Mouse (Mus musculus) C2C12 (cell line): Measurements from ENCODE around the gene Aggf1. TPM values are rescaled to one million over a fixed set of nuclear protein-coding genes. Genes with fewer than 3 reads are reported as not detected.

ENCODE experiments used
- H3K27me3 ChIP-seq: one replicate; pipeline ENCODE4 v1.6.1; 2011; ENCODE audit not compliant: control insufficient read depth, insufficient read depth, insufficient read length
- H3K36me3 ChIP-seq: one replicate; pipeline ENCODE4 v1.6.1; 2011; ENCODE audit not compliant: control insufficient read depth, insufficient read depth
- H3K4me3 ChIP-seq: one replicate; pipeline ENCODE4 v1.5.1; 2011; ENCODE audit warnings: mild to moderate bottlenecking, control low read depth; ENCODE audit not compliant: poor library complexity, insufficient read depth, severe bottlenecking
- H3K79me2 ChIP-seq: one replicate; pipeline ENCODE4 v1.6.1; 2011; ENCODE audit not compliant: control insufficient read depth, insufficient read depth
- H3K79me3 ChIP-seq: one replicate; pipeline ENCODE4 v1.6.1; 2011; ENCODE audit warnings: low read depth, control low read depth
- H3ac ChIP-seq: one replicate; pipeline ENCODE3; 2011; ENCODE audit warnings: low read depth; ENCODE audit not compliant: control insufficient read depth, insufficient read length
- CEBPB ChIP-seq: IDR thresholded peaks from one replicate; pipeline ENCODE4 v1.6.1; 2011; ENCODE audit warnings: low read depth, mild to moderate bottlenecking, control low read depth, moderate library complexity
- CTCF ChIP-seq: IDR thresholded peaks from one replicate; pipeline ENCODE4 v1.5.1; 2011; ENCODE audit not compliant: control insufficient read depth, insufficient read depth, insufficient read length
- FOSL1 ChIP-seq: IDR thresholded peaks from one replicate; pipeline ENCODE4 v1.8.0; 2011; ENCODE audit warnings: mild to moderate bottlenecking, low read length; ENCODE audit not compliant: poor library complexity, insufficient read depth, severe bottlenecking
- MAX ChIP-seq: IDR thresholded peaks from one replicate; pipeline ENCODE4 v1.6.1; 2011; ENCODE audit warnings: mild to moderate bottlenecking, control low read depth
- MYOD1 ChIP-seq: IDR thresholded peaks from one replicate; pipeline ENCODE4 v1.6.1; 2011; ENCODE audit warnings: low read depth; ENCODE audit not compliant: control insufficient read depth, insufficient read length
- MYOG ChIP-seq: IDR thresholded peaks from one replicate; pipeline ENCODE4 v1.6.1; 2011; ENCODE audit not compliant: control insufficient read depth, insufficient read length; ENCODE audit errors: extremely low read depth
- USF1 ChIP-seq: IDR thresholded peaks from one replicate; pipeline ENCODE4 v1.6.1; 2011; ENCODE audit warnings: low read depth, mild to moderate bottlenecking, control low read depth, moderate library complexity
- polyA plus RNA-seq: library from polyadenylated mRNA; unstranded; fragments of >200 nt; fragmentation: generic; extraction: Trizol; gene quantifications from one replicate; pipeline ENCODE4 v1.2.1, GENCODE M21; 2012; ENCODE audit warnings: missing spikeins

Aggf1 gene
- polyA plus RNA-seq, 1 experiment = 14.7 TPM

DNA sequence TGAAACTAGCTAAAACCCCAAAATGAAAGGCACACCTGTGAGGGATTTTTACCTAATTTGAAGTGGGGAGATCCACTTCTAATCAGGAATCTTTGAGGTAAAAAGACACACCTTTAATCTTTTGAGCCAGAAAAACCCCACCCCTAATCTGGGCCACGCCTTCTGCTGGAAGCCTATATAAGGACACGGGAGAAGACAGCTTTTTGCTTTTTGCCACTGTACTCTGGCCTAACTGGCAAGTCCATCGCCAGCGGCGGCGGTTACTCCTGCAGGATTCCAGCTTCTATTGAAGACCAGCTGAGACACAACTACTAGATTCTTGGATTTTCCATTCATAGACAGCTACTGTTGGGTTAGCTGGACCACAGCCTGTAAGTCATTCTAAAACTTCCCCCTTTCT is 51.8 kb downstream of the Aggf1 start, which contains the start of gene Zbed3:
Gene Zbed3 (plus strand): TSS at position 213 of the 400 bp plus-strand sequence.
- Histone ChIP-seq H3K36me3 (peaks cover 6% of the 10 kb centered on the region), H3K79me3 (peaks cover 23% of the 10 kb centered on the region), H3K27me3 (no peaks in the 10 kb centered on the region), H3K4me3 (peak within 1 kb of the TSS; percentile 84), H3ac (peak within 1 kb of the TSS; percentile 99), H3K79me2 (peaks cover 40% of the 10 kb centered on the region)
- TF ChIP-seq FOSL1 (no peak), MAX (no peak), MYOD1 (no peak), USF1 (no peak), MYOG (no peak), CTCF (no peak), CEBPB (no peak)

DNA sequence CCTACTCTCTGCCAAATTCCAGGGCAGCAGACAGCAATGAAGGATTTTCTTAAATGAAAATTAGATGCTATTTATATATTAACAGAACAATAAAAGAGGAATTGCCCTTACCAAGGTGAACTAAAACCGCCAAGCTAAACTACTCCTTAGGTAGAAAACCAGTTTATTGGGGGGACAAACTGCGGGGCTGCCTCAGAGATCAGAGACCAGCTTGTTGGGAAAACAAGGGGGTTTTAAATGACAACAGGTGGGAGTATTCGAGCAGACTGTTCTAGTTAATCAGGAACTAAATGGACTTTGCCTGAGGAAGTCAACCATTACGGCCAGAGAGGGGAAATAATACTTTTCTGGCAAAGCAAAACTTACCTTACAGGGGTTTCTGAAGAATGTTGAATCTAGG is 54.7 kb downstream of the Aggf1 start:
- no peak overlapping the region for H3ac ChIP-seq
- H3K27me3 ChIP-seq = peaks cover 6% of the 10 kb centered on the region
- no peak for TF ChIP-seq CEBPB
- no peak for TF ChIP-seq MYOG
- TF ChIP-seq USF1 = no peak
- no peaks in the 10 kb centered on the region for H3K79me3 ChIP-seq
- no peak overlapping the region for H3K4me3 ChIP-seq
- H3K36me3 ChIP-seq = no peaks in the 10 kb centered on the region
- H3K79me2 ChIP-seq = peaks cover 11% of the 10 kb centered on the region

DNA sequence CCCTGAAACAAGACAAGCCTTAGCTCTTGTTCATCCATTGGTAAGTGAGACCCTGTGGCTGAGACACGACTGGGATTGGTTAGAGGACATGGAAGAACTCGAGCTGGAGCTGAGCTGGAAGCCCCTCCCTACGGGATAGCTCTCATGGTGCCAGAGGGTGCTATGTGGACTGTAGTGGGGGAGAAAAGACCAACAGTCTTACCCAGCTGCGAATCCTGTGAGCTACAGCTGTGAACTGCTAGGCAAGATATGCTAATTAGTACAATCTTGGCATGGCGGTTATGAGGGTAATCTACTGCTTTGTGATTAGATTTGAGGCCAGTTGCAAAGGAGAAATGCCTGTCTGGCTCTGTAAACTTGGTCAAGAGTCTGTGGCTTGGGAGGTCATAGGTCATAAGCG is 56.0 kb downstream of the Aggf1 start:
- H3K79me2 ChIP-seq = no peaks in the 10 kb centered on the region
- H3ac ChIP-seq = no peak overlapping the region
- no peaks in the 10 kb centered on the region for H3K79me3 ChIP-seq
- TF ChIP-seq MAX (no peak), MYOD1 (no peak), USF1 (no peak), MYOG (no peak), FOSL1 (no peak), CEBPB (no peak), CTCF (no peak)
- H3K36me3 ChIP-seq = no peaks in the 10 kb centered on the region
- no peak overlapping the region for H3K4me3 ChIP-seq
- peaks cover 9% of the 10 kb centered on the region for H3K27me3 ChIP-seq

DNA sequence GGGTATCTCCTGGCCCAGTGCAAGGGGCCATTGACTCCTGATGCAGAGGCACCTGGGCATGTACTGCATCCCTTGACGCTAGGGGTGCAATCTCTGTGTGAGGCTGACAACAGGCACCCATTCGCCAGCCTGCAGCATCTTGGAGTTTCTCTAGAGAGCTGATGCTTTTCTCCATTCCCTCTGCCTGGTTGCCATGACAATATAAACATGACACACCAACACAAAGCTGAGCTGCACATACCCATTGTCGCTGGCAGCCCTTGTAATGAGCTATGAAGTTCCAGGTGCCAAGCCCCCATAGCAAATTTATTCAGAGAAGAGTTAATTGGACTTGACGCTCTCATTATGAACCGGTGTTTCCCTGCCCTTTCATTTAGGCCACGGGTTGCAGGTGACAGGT is 63.1 kb downstream of the Aggf1 start:
- no peaks in the 10 kb centered on the region for H3K79me3 ChIP-seq
- H3K79me2 ChIP-seq = no peaks in the 10 kb centered on the region
- peaks cover 20% of the 10 kb centered on the region for H3K27me3 ChIP-seq
- H3K4me3 ChIP-seq = no peak overlapping the region
- no peaks in the 10 kb centered on the region for H3K36me3 ChIP-seq
- no peak for TF ChIP-seq CTCF
- TF ChIP-seq USF1 = no peak
- TF ChIP-seq MAX = no peak
- no peak for TF ChIP-seq MYOD1
- no peak for TF ChIP-seq MYOG
- no peak for TF ChIP-seq FOSL1
- TF ChIP-seq CEBPB = no peak
- no peak overlapping the region for H3ac ChIP-seq

DNA sequence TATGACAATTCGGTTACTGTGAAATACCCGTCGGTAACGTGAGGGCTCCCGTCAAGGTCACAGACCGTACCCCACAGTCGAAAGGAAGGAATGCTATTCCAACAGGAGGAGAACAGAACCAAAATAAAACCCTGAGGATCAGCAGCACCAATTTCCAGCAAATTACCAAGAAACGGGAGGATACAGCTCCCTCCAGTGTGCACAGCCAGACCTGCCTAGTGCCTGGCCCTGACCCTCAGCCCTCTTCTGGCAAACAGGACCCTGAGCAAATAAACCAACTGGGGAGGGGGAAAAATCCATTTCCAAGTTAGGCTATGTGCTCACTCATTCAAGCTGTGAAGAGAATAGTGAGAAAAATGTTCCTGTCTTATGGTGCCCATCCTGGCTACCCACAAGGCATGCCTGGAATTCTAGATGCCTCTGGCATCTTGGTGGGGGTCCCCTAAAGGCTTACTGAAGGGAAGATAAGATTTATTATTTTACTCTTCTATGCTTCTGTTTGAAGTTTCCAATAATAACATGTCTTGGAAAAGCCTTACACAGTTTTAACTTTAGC is 68.0 kb downstream of the Aggf1 start:
- Histone ChIP-seq H3ac (no peak overlapping the region), H3K79me3 (no peaks in the 10 kb centered on the region), H3K27me3 (peaks cover 11% of the 10 kb centered on the region), H3K4me3 (no peak overlapping the region), H3K36me3 (no peaks in the 10 kb centered on the region), H3K79me2 (no peaks in the 10 kb centered on the region)
- TF ChIP-seq MYOG (no peak), USF1 (no peak), MAX (no peak), CTCF (no peak), MYOD1 (no peak), FOSL1 (no peak), CEBPB (no peak)

GRCm38 (mm10) chr13:95306596-95306995 is 68.6 kb downstream of the Aggf1 start:
- Histone ChIP-seq H3ac (no peak overlapping the region), H3K79me2 (no peaks in the 10 kb centered on the region), H3K4me3 (no peak overlapping the region), H3K36me3 (no peaks in the 10 kb centered on the region), H3K79me3 (no peaks in the 10 kb centered on the region), H3K27me3 (peaks cover 8% of the 10 kb centered on the region)
- no peak for TF ChIP-seq MYOD1
- TF ChIP-seq FOSL1 = no peak
- TF ChIP-seq CEBPB = no peak
- no peak for TF ChIP-seq CTCF

Other genes starting within 250 kb of the Aggf1 start
- gene Pde8b, start 125.0 kb downstream of the Aggf1 start, polyA plus RNA-seq = 0.05 TPM
- gene Zbed3, start 51.7 kb downstream of the Aggf1 start, polyA plus RNA-seq = 22.6 TPM
- 0.02 TPM for gene Crhbp, start 69.6 kb upstream of the Aggf1 start, polyA plus RNA-seq
- gene S100z, start 103.4 kb upstream of the Aggf1 start, polyA plus RNA-seq = not detected
- not detected for gene F2rl1, start 149.9 kb upstream of the Aggf1 start, polyA plus RNA-seq
- 97.4 TPM for gene F2r, start 243.1 kb upstream of the Aggf1 start, polyA plus RNA-seq